Mouse (Mus musculus): Measurements from ENCODE around the gene Gfap.

DNA sequence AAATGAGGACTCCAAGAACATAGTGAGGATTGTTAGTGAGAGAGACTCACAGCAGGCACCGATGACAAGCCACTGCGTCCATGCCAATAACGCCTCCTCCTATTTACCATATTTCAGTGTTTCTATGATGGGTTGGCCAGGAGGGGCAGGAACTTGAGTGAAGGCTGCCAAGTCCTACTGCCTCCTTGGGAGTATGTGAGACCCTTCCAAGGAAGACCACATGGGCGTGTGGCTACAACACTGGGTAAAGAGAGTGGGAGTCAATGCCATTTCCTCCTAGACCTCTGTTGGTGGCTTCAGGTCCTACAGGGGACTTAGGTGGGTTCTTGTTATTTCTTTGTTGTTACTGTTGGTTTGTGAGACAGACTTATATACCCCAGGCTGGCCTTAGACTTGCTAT, 487 bp upstream of the Gfap start:
- TF ChIP-seq POLR2A (IDR thresholded peaks at IDR 0.05; ENCODE audit: extremely low read depth, insufficient read depth, low read length) = no peak
- TF ChIP-seq CTCF (IDR thresholded peaks at IDR 0.05; ENCODE audit: extremely low read depth, insufficient read depth, low read length) = no peak

Data from cortical plate, adult 2 months (tissue).